Mouse (Mus musculus) heart, postnatal 0 days (tissue): ENCODE results near the gene Gm45837. TPM values are rescaled to one million over a fixed set of nuclear protein-coding genes. Genes with fewer than 3 reads are reported as not detected.

Experiments
- ATAC-seq: fragments of 200-750 bp; cut with Nextera tagmentation; 2 replicates; pipeline ENCODE4 v1.8.0; 2017; ENCODE audit warnings: low read depth, moderate number of reproducible peaks, moderate library complexity; ENCODE audit not compliant: insufficient read depth
- DNase-seq: peaks from one replicate; pipeline ENCODE4 v3.0.0-alpha.2; 2016; ENCODE audit warnings: low spot score
- H3K27ac ChIP-seq: fragments of 300-500 bp; sonication (generic); 2 replicates; pipeline ENCODE4 v1.5.1; 2014; ENCODE audit warnings: low read depth, mild to moderate bottlenecking
- H3K27me3 ChIP-seq: fragments of 300-500 bp; sonication (generic); 2 replicates; pipeline ENCODE4 v1.6.1; 2014; ENCODE audit warnings: low read length, mixed read lengths; ENCODE audit not compliant: control insufficient read depth, insufficient read depth
- H3K36me3 ChIP-seq: fragments of 300-500 bp; sonication (generic); replicated peaks from 2 replicates; pipeline ENCODE4 v1.6.1; 2014; ENCODE audit warnings: low read length, mixed read lengths; ENCODE audit not compliant: control insufficient read depth, insufficient read depth
- H3K4me1 ChIP-seq: fragments of 300-500 bp; sonication (generic); 2 replicates; pipeline ENCODE4 v1.6.1; 2014; ENCODE audit warnings: antibody characterized with exemption; ENCODE audit not compliant: control insufficient read depth, insufficient read depth
- H3K4me2 ChIP-seq: fragments of 300-500 bp; sonication (generic); 2 replicates; pipeline ENCODE4 v1.6.1; 2014; ENCODE audit warnings: low read depth, mild to moderate bottlenecking, low read length, moderate library complexity
- H3K4me3 ChIP-seq: fragments of 300-500 bp; sonication (generic); 2 replicates; pipeline ENCODE4 v1.5.1; 2014; ENCODE audit warnings: low read depth, low read length
- H3K9ac ChIP-seq: fragments of 300-500 bp; sonication (generic); replicated peaks from 2 replicates; pipeline ENCODE4 v1.6.1; 2014; ENCODE audit warnings: low read depth, low read length, mixed read lengths
- H3K9me3 ChIP-seq: fragments of 300-500 bp; sonication (generic); replicated peaks from 2 replicates; pipeline ENCODE4 v1.6.1; 2016; ENCODE audit warnings: low read length; ENCODE audit not compliant: control insufficient read depth
- CTCF ChIP-seq: IDR thresholded peaks from 2 replicates; pipeline ENCODE4 v1.5.1; 2016; ENCODE audit warnings: antibody characterized with exemption, control low read depth, low read depth
- EP300 ChIP-seq: IDR thresholded peaks from 2 replicates; pipeline ENCODE4 v1.6.1; 2016; ENCODE audit warnings: antibody characterized with exemption, low read depth
- WGBS: fragments of 180-500 bp; shearing (Covaris S2); extraction: QIAGEN DNeasy Blood & Tissue Kit; methylation state at CpG from one replicate; pipeline ENCODE4 v1.1.7; 2014; 5-methylcytosine and 5-hydroxymethylcytosine counted together
- polyA plus RNA-seq: library from polyadenylated mRNA; unstranded; fragments of >200 nt; fragmentation: Nextera tagmentation; extraction: Ambion mirVana; gene quantifications from 2 replicates; pipeline ENCODE4 v1.2.1, GENCODE M21; 2015
- total RNA-seq: library from RNA; depleted of rRNA; stranded (reverse); fragments of >200 nt; gene quantifications from 2 replicates; pipeline ENCODE4 v1.2.3, GENCODE M21; 2014; ENCODE audit warnings: low replicate concordance

The Gm45837 gene
- total and polyA plus RNA-seq, 2 experiments from 2014 or later: 2.4 to 33.8 TPM

DNA sequence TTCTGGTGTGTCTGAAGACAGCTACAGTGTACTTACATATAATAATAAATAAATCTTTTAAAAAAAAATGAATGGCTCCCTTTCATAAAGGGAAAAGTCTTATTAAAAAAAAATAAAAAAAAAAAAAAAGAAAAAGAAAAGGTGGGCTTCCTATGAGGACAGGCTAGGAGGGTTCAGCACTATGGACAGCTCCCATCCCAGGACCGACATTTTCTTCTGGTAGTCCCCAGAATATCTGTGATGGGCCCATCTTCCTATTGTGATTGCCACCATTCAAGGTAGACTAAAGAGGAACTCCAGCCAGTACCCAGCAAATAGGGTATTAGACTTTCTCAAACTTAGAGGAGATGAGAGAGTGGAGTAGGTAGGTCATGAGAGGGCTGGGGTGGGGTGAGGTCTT lies 27.2 kb downstream of the Gm45837 start:
- Histone ChIP-seq H3K9me3 (no peaks in the 10 kb centered on the region), H3K9ac (no peak overlapping the region), H3K4me3 (no peak overlapping the region)

DNA sequence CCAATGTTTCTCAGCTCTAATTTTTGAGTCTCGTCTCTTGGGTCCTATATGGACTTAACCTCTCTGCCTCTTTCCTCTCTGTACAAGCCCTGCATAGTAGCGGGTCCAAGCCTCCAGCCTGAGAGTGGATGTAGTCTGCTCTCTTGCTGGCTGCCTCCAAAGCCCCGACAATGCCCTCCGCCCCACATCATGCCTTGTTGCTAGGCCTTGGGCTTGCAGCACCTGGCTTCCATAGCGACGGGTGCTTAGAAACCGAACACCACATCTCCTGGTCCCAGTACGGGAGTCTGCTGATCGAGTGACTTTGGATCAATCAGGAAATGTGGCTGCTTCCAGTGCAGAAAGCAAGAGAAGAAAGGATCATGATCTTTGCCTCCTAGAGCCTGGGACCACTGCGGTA lies 32.4 kb downstream of the Gm45837 start:
- DNase-seq: no peak
- no peak overlapping the region for H3K9ac ChIP-seq
- no peaks in the 10 kb centered on the region for H3K4me1 ChIP-seq
- ATAC-seq: no peak
- no peak overlapping the region for H3K4me2 ChIP-seq
- H3K27me3 ChIP-seq: 0 out of 2 replicates have a peak, but pooled peaks cover 18% of the 10 kb centered on the region
- TF ChIP-seq EP300 (no peak), CTCF (no peak)
- no peaks in the 10 kb centered on the region for H3K9me3 ChIP-seq
- no peak overlapping the region for H3K27ac ChIP-seq
- H3K4me3 ChIP-seq: no peak overlapping the region
- WGBS: 75% methylated on average over 10 of the region's 10 CpGs
- H3K36me3 ChIP-seq: no peaks in the 10 kb centered on the region

More for the DNA sequence above, 27.2 kb downstream of the Gm45837 start:
- no peak overlapping the region for H3K27ac ChIP-seq
- H3K4me2 ChIP-seq: no peak overlapping the region
- no peaks in the 10 kb centered on the region for H3K27me3 ChIP-seq
- H3K36me3 ChIP-seq: no peaks in the 10 kb centered on the region
- no peak for ATAC-seq
- WGBS: 13% methylated on average over 1 of the region's 1 CpGs
- no peak for TF ChIP-seq EP300
- TF ChIP-seq CTCF: no peak
- H3K4me1 ChIP-seq: no peaks in the 10 kb centered on the region
- DNase-seq: no peak

DNA sequence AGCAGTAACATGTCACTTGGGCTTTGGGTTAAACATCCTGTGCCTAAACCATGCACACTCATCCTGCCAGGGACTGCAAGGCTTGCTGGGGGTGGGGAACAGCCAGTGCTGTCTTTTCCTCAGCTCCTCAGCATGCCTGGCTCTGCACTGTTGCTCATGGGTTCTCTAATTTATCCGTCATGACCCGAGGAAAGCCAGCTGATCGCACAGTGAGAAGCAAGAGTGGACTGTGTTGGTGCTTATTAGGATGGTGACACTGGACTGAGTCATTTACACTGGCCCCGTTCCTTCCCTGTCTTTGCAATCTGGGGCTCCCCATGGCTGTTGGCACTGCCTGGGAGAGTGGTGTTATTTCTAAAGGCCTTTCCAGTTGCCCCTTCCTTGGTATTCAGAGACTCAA lies 33.5 kb downstream of the Gm45837 start:
- 0 out of 2 replicates have a peak, but pooled peaks cover 18% of the 10 kb centered on the region for H3K27me3 ChIP-seq
- H3K4me2 ChIP-seq: no peak overlapping the region
- ATAC-seq: no peak
- no peak overlapping the region for H3K27ac ChIP-seq
- H3K4me1 ChIP-seq: no peaks in the 10 kb centered on the region
- H3K36me3 ChIP-seq: no peaks in the 10 kb centered on the region
- no peak overlapping the region for H3K9ac ChIP-seq
- no peak for DNase-seq
- no peaks in the 10 kb centered on the region for H3K9me3 ChIP-seq
- H3K4me3 ChIP-seq: no peak overlapping the region
- TF ChIP-seq EP300: no peak
- no peak for TF ChIP-seq CTCF
- WGBS: 71% methylated on average over 4 of the region's 4 CpGs

DNA sequence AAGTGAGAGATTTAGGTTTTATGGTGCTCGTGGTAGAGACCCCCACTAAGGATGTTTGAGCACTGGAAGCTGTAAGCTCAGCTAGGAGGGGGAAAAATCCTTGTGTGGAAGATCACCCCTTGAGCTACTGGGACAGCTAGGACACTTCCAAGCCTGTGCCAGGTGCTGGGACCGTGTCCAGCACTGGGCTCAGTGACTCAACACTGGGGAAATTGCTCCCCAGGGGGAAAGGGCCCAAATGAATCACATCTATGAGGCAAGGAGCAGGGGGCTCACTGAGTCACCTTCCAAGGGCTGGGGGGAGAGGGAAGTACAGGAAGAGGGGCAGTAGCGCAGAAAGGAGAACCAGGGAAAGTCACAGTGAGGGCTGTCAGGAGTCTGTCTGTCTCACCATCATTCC lies 39.2 kb downstream of the Gm45837 start:
- no peaks in the 10 kb centered on the region for H3K36me3 ChIP-seq
- no peak overlapping the region for H3K27ac ChIP-seq
- no peak for ATAC-seq
- no peak overlapping the region for H3K9ac ChIP-seq
- DNase-seq: no peak
- TF ChIP-seq CTCF (no peak), EP300 (no peak)
- H3K4me1 ChIP-seq: peaks cover 8% of the 10 kb centered on the region
- no peak overlapping the region for H3K4me2 ChIP-seq
- 24% methylated on average over 3 of the region's 3 CpGs for WGBS
- H3K9me3 ChIP-seq: no peaks in the 10 kb centered on the region
- H3K4me3 ChIP-seq: no peak overlapping the region
- peaks cover 27% of the 10 kb centered on the region for H3K27me3 ChIP-seq

DNA sequence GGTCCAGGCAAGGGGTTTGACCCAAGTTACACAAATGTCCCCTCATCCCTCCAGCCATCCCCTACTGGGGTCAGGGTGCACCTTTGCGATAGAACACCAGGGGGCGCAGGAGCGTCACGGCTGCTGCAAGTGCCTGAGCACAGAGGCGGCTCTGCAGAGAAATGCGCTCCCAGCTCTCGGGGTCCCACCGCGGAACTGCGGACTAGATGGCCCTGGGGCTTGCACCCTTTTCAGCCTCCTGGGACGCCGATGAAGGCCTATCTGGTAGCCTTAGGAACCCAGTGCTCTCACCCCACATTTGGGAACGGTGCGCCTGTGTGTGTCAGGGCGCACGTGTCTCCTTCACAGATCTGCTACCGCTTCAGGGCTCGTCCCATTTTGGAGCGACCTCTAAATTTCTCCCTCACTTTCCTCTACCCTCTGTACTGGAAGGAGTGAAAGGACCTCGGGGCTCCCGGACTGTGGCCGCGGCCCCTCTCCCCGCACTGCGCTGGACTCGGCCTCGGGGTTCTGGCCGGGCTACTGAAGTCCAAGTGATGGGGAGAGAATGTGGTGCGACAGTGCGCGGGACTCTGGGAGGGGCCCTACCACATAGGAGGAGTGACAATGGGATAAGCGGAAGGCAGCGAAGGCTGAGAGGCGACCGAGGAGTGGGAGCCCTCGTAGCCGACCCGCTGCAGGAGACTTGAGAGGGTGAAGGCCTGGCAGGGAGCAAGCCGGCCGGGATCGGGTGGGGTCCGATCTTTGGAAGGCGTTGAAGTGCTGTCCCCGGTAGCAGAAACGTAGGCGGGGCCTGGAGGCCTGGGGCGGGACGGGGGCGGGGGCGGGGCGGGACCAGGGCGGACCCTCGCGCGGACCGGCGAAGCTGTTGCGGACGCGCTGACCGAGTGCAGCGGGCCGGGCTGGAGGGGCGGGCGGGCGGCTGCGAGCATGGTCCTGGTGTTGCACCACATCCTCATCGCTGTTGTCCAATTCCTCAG lies 40.0 kb downstream of the Gm45837 start:
- Histone ChIP-seq H3K4me1 (peaks cover 8% of the 10 kb centered on the region), H3K4me2 (peak overlapping the region; percentile 95), H3K4me3 (peak overlapping the region; percentile 58), H3K9me3 (no peaks in the 10 kb centered on the region), H3K9ac (peak overlapping the region; percentile 50; the same call in 1 of the 2 replicates), H3K27ac (0 out of 2 replicates have a peak overlapping the region, but pooled peaks have one; percentile 4), H3K36me3 (no peaks in the 10 kb centered on the region), H3K27me3 (peaks cover 24% of the 10 kb centered on the region)
- TF ChIP-seq CTCF (peak; percentile 99), EP300 (no peak)
- DNase-seq: peak; percentile 57
- under 1% methylated on average over 55 of the region's 68 CpGs for WGBS
- ATAC-seq: peak; percentile 75
